Mouse (Mus musculus) adrenal gland, postnatal 14 days (tissue): ENCODE results near the gene Vdac1. TPM values are rescaled to one million over a fixed set of nuclear protein-coding genes. Genes with fewer than 3 reads are reported as not detected.
"Not testable (repeated sequence)": the region's sequence is repeated elsewhere in the genome, so short reads cannot be mapped to it uniquely, and the experiment has no call there.

Source experiments
- DNase-seq: peaks from one replicate; pipeline ENCODE4 v3.0.0; 2021; ENCODE audit warnings: mixed read lengths
- total RNA-seq: library from RNA; stranded (reverse); gene quantifications from 2 replicates; pipeline ENCODE4 v1.2.3, GENCODE M21; 2021

The Vdac1 gene
- total RNA-seq, 1 experiment from 2014 or later, result 313 TPM

DNA sequence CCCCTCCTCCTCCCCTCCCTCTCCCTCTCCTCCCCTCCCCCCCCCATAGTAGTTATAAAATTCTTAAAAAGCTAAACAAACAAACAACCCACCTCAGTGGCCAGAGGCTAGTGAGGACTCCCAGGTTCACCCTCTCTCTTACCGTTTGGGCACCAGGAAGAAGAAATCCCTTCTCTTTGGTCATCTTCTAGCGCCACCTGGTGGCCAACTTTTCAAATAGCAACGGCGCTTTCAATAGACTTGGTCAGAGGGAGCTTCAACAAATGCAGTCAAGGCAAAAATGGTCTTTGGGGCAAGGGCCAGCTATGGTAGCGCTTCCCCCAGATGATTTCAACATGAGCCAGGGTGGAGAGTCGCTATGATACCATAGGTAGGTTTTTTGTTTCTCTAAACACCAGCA, 17.5 kb upstream of the Vdac1 start:
- DNase-seq, result peak; percentile 89

DNA sequence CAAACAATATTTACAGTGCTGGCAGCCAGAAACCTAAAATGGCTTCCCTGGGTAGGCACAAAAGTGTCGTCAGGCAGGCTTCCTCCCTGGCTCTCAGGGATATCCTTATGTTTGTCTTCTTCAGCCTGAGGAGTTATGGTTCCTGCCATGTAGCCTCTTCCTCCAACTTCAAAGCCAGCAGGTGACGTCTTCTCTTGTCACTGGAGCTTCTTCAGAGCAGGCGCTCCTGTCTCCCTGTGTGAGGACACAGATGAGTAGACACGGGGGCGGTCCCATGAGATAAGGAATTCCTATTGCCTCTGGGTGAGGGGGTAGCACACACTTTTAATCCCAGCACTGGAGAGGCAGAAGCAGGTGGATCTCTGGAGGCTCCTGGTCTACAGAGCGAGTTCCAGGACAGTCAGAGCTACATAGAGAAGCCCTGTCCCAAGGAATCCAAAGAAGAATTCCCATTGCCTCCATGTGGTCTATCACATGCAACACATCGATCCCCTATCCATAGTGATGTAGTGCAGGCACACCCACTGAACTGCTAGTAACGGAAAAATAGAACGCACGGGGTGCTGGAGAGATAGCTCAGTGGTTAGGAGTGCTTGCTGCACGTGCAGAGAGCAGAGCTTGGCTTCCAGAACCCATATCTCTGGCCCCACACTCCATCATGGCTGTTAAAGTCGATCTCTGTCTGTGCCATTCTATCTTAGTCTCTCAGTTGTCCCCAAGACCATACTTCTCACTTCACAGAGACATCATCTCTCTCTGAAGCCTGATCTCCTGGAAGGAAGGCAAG, 15.5 kb upstream of the Vdac1 start:
- DNase-seq, result no peak

- DNase-seq, result peak; percentile 92
Observed at GRCm38 (mm10) chr11:52345939-52346634, 14.6 kb upstream of the Vdac1 start.

DNA sequence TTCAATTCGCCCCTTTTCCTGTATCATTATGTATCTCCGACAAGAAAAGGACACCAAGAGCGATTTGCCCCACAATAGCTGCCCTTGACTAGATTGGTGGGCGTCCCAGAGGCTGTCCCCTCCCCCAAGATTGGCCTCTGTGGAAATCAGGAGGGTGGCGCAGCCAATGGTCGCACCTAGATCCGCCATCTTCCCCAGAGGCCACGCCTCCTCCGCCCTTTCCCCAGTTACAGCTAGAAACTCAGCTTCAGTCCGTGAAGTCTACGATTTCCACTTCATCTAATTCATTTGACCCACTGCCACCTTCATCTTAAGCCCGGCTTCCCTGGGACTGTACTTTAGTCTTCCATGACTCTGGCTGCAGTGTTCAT, 14.0 kb upstream of the Vdac1 start:
- peak; percentile 72 for DNase-seq

- peak; percentile 38 for DNase-seq
Observed at GRCm38 (mm10) chr11:52348156-52348555, 12.5 kb upstream of the Vdac1 start.

DNA sequence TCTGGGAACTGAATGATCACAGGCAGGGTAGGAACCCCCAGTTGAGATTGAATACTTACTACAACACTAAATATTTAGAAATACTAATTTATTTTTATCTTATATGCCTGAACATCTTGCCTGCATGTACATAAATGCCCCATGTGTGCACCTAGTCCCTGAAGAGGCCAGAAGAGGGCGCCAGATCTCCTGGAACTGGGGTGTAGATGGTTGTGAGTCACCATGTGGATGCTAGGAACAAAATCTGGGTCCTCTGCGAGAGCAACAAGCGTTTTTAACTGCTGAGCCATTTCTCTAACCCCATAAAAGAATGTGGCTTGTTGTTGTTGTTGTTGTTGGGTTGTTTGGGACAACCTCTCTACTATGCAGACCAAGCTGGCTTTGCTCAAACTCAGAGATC, 11.9 kb upstream of the Vdac1 start:
- DNase-seq, result peak; percentile 41

DNA sequence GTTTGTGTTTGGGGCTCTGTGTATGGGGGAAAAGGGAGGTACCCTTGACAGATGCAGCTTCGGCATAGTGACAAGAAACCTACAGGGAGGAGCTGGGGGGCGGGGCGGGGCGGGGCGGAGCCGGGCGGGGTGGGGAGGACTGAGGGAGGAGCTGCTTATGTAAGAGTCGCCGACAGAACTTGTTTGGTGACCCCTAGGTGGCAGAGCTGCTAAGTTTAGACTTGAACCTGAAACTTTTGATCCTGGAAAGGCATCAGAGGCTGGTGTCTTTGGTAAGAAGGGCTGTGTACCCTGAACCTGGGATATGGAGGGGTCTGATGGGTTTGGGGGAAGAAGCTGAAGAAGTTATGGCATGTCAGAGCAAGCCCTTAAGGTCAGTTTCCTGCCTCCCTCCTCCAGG, 9.7 kb upstream of the Vdac1 start:
- DNase-seq, result peak; percentile 62

DNA sequence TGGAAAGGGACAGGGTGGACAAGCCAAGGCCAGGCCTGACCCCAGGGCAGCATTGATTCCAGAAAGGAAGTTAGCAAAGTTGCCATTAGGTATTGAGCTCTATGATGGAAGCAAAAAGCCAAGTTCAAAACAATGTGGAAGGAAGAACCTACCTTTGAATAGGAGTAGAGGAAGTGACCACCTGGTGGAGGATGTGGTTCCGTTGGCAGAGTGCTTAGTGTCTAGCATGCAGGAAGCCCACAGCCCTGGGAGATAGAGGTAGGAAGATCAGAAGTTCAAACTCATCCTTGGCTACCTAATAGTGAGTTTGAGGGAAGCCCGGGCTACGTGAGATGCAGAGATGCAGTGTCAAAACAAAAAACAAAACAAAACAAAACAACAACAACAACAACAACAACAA, 8.4 kb upstream of the Vdac1 start:
- DNase-seq, result no peak

DNA sequence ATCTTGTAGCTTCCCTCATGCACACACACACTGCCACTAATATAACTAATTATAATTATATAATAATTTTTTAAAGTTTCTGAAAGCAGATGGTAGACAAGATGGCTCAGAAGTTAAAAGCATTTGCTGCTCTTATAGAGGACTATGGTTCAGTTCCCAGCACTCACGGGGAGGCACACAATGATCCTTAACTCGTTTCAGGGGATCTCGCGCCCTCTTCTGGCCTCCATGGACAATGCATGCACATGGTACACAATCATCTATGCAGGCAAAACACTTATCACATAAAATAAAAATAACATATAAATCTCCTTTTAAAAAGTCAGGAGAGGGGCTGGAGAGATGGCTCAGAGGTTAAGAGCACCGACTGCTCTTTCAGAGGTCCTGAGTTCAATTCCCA, 6.0 kb upstream of the Vdac1 start:
- DNase-seq, result no peak

DNA sequence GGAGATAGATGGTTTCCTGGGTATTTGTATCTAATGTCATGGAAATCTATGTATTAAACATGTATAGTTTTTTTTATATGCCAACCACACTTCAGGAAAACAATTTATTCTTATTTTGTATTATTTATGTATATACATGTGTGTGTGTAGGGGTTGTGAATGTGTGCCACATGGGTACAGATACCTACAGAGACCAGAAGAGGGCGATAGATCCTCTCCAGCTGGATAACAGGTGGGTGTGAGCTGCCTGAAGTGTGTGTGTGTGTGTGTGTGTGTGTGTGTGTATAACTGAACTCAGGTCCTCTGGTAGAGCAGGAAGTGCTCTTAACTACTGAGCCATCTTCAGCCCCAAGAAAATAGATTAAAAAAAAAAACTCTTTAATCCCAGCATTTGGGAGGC, 5.1 kb upstream of the Vdac1 start:
- no peak for DNase-seq

GRCm38 (mm10) chr11:52357091-52357490, 3.6 kb upstream of the Vdac1 start:
- DNase-seq, result not testable (repeated sequence)

GRCm38 (mm10) chr11:52358520-52358919, 2.1 kb upstream of the Vdac1 start:
- peak; percentile 61 for DNase-seq

GRCm38 (mm10) chr11:52359686-52360470, 782 bp upstream of the Vdac1 start:
- DNase-seq, result no peak

- peak; percentile 70 for DNase-seq
Observed at GRCm38 (mm10) chr11:52361287-52361921, 744 bp downstream of the Vdac1 start.

GRCm38 (mm10) chr11:52364376-52364775, 3.7 kb downstream of the Vdac1 start:
- no peak for DNase-seq

GRCm38 (mm10) chr11:52365143-52365542, 4.5 kb downstream of the Vdac1 start:
- DNase-seq, result peak; percentile 71

GRCm38 (mm10) chr11:52366358-52366757, 5.7 kb downstream of the Vdac1 start:
- no peak for DNase-seq

- no peak for DNase-seq
Observed at GRCm38 (mm10) chr11:52368176-52368985, 7.7 kb downstream of the Vdac1 start.

GRCm38 (mm10) chr11:52369252-52370134, 8.8 kb downstream of the Vdac1 start:
- no peak for DNase-seq

DNA sequence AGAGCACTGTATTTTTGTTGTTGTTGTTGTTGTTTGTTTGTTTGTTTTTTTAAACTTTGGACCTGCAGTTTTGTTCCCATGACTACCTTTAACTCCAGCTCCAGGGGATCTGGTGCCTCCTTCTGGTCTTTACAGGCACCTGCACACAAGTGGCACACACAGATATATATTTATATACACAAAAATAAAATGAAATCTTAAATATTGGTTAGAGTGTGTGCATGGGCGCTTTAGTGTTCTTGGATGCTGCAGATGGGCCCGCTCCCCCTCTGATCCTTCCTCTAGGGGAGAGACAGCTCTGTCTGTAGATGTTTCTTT, 9.4 kb downstream of the Vdac1 start:
- DNase-seq, result no peak

- peak; percentile 70 for DNase-seq
Observed at GRCm38 (mm10) chr11:52370538-52370937, 9.9 kb downstream of the Vdac1 start.
